ENCODE assay signal across 8 mouse cellular contexts in the genomic region with DNA sequence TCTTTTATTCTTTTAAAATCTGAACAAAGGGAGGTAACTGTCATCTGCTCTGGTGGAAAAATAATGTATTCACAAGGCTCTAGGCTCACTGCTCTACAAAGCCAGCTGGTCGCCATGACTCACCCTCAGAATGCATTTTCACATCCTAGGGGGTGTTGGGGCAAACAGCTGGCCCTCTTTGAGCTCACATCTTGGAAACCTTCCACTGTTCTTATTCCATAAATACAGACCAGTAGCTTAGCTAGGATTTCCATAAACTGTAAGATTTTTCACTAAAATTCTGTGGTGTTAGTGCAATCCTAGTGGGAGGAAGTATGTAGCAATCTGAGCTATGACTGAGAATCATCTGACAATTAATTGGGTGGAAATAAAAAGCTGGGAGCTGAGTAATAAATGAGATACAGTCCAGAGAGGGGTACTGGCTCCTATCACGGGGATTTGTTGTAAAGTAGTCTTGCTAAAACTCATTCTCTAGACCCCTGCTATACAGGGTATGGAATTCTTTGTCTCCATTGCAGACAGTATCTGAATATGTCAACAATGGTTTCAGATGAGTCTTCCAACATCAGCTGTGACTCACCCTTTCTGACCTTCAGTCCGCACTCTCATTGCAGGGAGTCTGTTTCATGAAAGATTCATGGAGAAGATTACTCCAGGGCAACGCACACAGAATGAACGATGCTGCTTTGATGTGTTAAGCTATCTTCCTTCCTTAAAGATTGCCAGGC.
DNase-seq lines count a peak whose midpoint lies in the region; ATAC-seq and TF ChIP-seq lines count a peak whose summit lies in the region.

No protein-coding gene starts in this region.

- no peaks in the 10 kb centered on the region for H3K27me3 ChIP-seq in heart, embryonic 10.5 days (ENCODE audit: insufficient read depth, poor library complexity, severe bottlenecking)
- H3K27me3 ChIP-seq in Patski = no peaks in the 10 kb centered on the region

- peak; percentile 45 for TF ChIP-seq CTCF in Patski (IDR thresholded peaks at IDR 0.05)

- ATAC-seq in Patski = peak; percentile 88
- peak; percentile 37 for ATAC-seq in megakaryocyte progenitor cell, adult 5-6 weeks (replicated peaks; ENCODE audit: poor library complexity)

- WGBS in heart, embryonic 10.5 days = 52% methylated on average over 5 of the region's 5 CpGs

- peak; percentile 30 for DNase-seq in heart, adult 8-10 months (ENCODE audit: low spot score)
- no peak for DNase-seq in heart, embryonic 10.5 days (ENCODE audit: low spot score)
- peak; percentile 71 for DNase-seq in Patski (ENCODE audit: low read depth, low spot score)
- DNase-seq in heart, postnatal 4 days = peak; percentile 41
- DNase-seq in cerebellum, adult 9-11 months = no peak
- no peak for DNase-seq in embryo, embryonic 11 days
- no peak for DNase-seq in ovary, postnatal 14 days (ENCODE audit: low spot score)

- H3K4me1 ChIP-seq in heart, embryonic 10.5 days = no peaks in the 10 kb centered on the region

- H3K9me3 ChIP-seq in heart, embryonic 10.5 days = no peaks in the 10 kb centered on the region

- no peak overlapping the region for H3K4me3 ChIP-seq in heart, embryonic 10.5 days

- CTCF ChIA-PET in Patski (lab: Charles Lee) = interaction anchor here (0.8 to 1.8 kb wide), 9 partner anchors 8 to 219 kb away, joined by 3 to 7 read pairs (median 3); no protein-coding TSS in a partner anchor

- in situ Hi-C loops in Patski (cut with MboI; ENCODE audit: low pct_unique_long_range_greater_than_20kb) = no loop called here

- H3K27ac ChIP-seq in heart, embryonic 10.5 days = no peak overlapping the region

- POLR2A ChIA-PET in Patski (lab: Charles Lee) = no interaction called here

- no peaks in the 10 kb centered on the region for H3K36me3 ChIP-seq in heart, embryonic 10.5 days

Comparison
In these comparisons a context has a peak if more than half of its experiments do, and no peak if none do; other contexts are left out.
1. DNase-seq: peak in heart, adult 8-10 months (single experiment), Patski (single experiment) and heart, postnatal 4 days (single experiment); none in heart, embryonic 10.5 days (single experiment), cerebellum, adult 9-11 months (single experiment), embryo, embryonic 11 days (single experiment) and ovary, postnatal 14 days (single experiment).